Mouse (Mus musculus) spleen, adult 2 months (tissue): ENCODE data around the gene Serp1.

ENCODE experiments used
- CTCF ChIP-seq: fragments of 200-500 bp; IDR thresholded peaks from 2 replicates; pipeline ENCODE4 v1.5.1; 2011; ENCODE audit warnings: mild to moderate bottlenecking, inconsistent platforms; ENCODE audit not compliant: insufficient read depth, insufficient read length, insufficient replicate concordance; ENCODE audit errors: extremely low read depth
- POLR2A ChIP-seq: fragments of 200-500 bp; IDR thresholded peaks from 2 replicates; pipeline ENCODE4 v1.6.1; 2011; ENCODE audit warnings: low read depth, low read length, inconsistent platforms

DNA sequence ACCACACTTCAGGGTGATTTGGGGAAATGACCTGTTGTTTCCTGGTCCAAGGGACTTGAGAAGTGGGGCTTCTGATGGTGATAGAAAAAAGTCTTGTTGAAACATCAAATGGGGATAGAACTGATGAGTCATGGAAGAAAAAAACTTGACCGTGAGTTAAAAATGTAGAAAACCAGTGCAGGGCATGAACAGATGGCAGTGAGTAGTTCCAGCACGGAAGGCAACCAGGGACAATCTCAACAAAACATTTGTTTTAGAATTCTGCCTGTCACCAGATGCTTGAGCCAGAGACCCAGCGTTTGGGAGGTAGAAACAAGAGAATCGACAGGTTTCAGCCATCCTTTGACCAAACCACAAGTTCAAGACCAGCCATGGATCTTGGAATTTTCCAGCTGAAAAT lies 32.1 kb downstream of the Serp1 start:
- TF ChIP-seq CTCF, result no peak
- TF ChIP-seq POLR2A, result no peak
